Mouse (Mus musculus) lung, embryonic 15.5 days (tissue): ENCODE data around the gene Tmem135. TPM values are rescaled to one million over a fixed set of nuclear protein-coding genes. Genes with fewer than 3 reads are reported as not detected.
A peak's percentile ranks its signal among the peaks of the same experiment; 100 is the strongest.

Source experiments
- ATAC-seq: fragments of 200-750 bp; cut with Nextera tagmentation; 2 replicates; pipeline ENCODE4 v1.8.0; 2017; ENCODE audit warnings: moderate number of reproducible peaks, borderline replicate concordance; ENCODE audit not compliant: low FRiP score, low TSS enrichment; ENCODE audit errors: extremely low read depth
- H3K27ac ChIP-seq: fragments of 300-500 bp; sonication (generic); 2 replicates; pipeline ENCODE4 v1.5.1; 2015; ENCODE audit warnings: moderate library complexity, mild to moderate bottlenecking, inconsistent platforms
- H3K27me3 ChIP-seq: fragments of 300-500 bp; sonication (generic); 2 replicates; pipeline ENCODE4 v1.6.1; 2015; ENCODE audit warnings: inconsistent platforms
- H3K36me3 ChIP-seq: fragments of 300-500 bp; sonication (generic); 2 replicates; pipeline ENCODE4 v1.6.1; 2015; ENCODE audit warnings: inconsistent platforms
- H3K4me1 ChIP-seq: fragments of 300-500 bp; sonication (generic); 2 replicates; pipeline ENCODE4 v1.6.1; 2015; ENCODE audit warnings: inconsistent platforms
- H3K4me2 ChIP-seq: fragments of 300-500 bp; sonication (generic); 2 replicates; pipeline ENCODE4 v1.6.1; 2015; ENCODE audit warnings: inconsistent platforms, mild to moderate bottlenecking, moderate library complexity
- H3K4me3 ChIP-seq: fragments of 300-500 bp; sonication (generic); 2 replicates; pipeline ENCODE4 v1.5.1; 2015; ENCODE audit warnings: mild to moderate bottlenecking, inconsistent platforms
- H3K9ac ChIP-seq: fragments of 300-500 bp; sonication (generic); 2 replicates; pipeline ENCODE4 v1.6.1; 2015; ENCODE audit warnings: inconsistent platforms
- H3K9me3 ChIP-seq: fragments of 300-500 bp; sonication (generic); 2 replicates; pipeline ENCODE4 v1.6.1; 2016; ENCODE audit warnings: inconsistent platforms
- WGBS: fragments of 180-500 bp; shearing (Covaris S2); methylation state at CpG from one replicate; pipeline ENCODE4 v1.1.7; 2015; 5-methylcytosine and 5-hydroxymethylcytosine counted together
- polyA plus RNA-seq: library from polyadenylated mRNA; unstranded; fragments of >200 nt; fragmentation: Nextera tagmentation; extraction: Ambion mirVana; gene quantifications from 2 replicates; pipeline ENCODE4 v1.2.1, GENCODE M21; 2015

The Tmem135 gene
- polyA plus RNA-seq, 1 experiment from 2014 or later: 23.2 TPM

DNA sequence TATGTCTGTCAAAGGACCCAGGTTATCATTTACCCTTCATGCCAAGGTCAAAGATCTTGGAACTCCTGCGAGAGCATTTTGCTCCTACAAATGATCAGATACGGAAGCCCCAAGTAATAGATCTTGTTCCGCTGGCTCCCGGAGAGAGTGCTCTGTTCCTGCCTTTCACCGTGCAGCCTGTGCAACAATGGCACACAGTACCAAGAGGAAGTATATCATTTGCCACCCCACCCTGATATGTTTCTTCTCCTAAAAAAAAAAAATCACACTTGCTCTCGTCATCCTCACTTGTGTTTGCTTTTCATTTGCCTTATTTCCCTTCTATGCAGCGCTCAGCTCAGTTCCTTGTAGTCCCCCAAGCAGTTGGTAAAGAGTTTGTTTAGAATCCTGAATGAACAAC lies 8.1 kb upstream of the Tmem135 start:
- Histone ChIP-seq H3K9me3 (no peaks in the 10 kb centered on the region), H3K27ac (peak overlapping the region; percentile 20; the same call in 1 of the 2 replicates), H3K9ac (no peak overlapping the region), H3K36me3 (0 out of 2 replicates have a peak, but pooled peaks cover 4% of the 10 kb centered on the region), H3K4me2 (no peak overlapping the region), H3K27me3 (no peaks in the 10 kb centered on the region), H3K4me1 (peaks cover 18% of the 10 kb centered on the region), H3K4me3 (no peak overlapping the region)
- 60% methylated on average over 7 of the region's 7 CpGs for WGBS
- ATAC-seq: no peak

DNA sequence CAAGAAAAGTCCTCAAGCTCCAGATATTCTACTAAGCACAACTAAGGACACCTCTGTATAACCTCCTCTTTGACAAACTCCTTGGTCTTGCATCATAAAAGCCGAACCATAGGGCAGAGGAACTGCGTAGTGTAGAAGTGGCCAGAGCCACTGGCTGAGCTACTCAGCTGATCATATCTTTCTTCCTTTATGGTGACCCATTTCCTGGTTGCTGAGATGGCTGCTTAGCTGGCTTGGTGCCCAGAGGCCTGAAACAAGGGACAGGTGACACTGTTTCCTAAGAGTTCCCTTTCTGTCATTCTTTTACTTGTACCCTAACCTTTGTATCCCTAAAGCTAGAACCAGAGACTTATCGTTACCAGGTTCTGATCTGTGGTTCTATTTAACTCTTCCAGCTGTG lies 7.3 kb upstream of the Tmem135 start:
- peaks cover 18% of the 10 kb centered on the region for H3K4me1 ChIP-seq
- H3K4me2 ChIP-seq: no peak overlapping the region
- H3K4me3 ChIP-seq: no peak overlapping the region
- 73% methylated on average over 3 of the region's 3 CpGs for WGBS
- no peaks in the 10 kb centered on the region for H3K9me3 ChIP-seq
- H3K36me3 ChIP-seq: 0 out of 2 replicates have a peak, but pooled peaks cover 4% of the 10 kb centered on the region
- no peaks in the 10 kb centered on the region for H3K27me3 ChIP-seq
- H3K9ac ChIP-seq: no peak overlapping the region
- 0 out of 2 replicates have a peak overlapping the region, but pooled peaks have one; percentile 7 for H3K27ac ChIP-seq
- ATAC-seq: peak; percentile 31; the same call in 1 of the 2 replicates

DNA sequence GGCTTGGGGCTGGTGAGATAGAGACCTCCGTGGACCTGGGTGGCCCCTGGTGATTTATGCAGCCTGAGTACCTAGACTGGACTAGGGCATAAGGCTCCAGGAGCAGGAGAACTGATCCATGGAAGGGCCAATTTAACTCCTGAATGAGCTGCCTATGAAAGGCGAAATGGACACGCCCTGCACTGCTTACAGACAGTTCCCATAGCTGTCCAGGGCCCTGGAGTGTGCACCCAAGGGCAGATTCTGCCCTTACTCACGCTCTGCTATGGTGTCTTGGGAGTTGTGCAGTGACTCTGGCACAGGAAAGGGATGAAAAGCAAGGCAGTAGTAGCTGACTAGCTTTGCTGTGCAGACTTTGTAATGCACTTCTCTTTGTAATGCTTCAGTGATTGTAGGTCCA lies 6.3 kb upstream of the Tmem135 start:
- 75% methylated on average over 4 of the region's 4 CpGs for WGBS
- H3K4me2 ChIP-seq: no peak overlapping the region
- no peak overlapping the region for H3K4me3 ChIP-seq
- no peak overlapping the region for H3K9ac ChIP-seq
- no peak overlapping the region for H3K27ac ChIP-seq
- 0 out of 2 replicates have a peak, but pooled peaks cover 4% of the 10 kb centered on the region for H3K36me3 ChIP-seq
- no peaks in the 10 kb centered on the region for H3K9me3 ChIP-seq
- H3K27me3 ChIP-seq: no peaks in the 10 kb centered on the region
- peaks cover 18% of the 10 kb centered on the region for H3K4me1 ChIP-seq
- ATAC-seq: no peak

DNA sequence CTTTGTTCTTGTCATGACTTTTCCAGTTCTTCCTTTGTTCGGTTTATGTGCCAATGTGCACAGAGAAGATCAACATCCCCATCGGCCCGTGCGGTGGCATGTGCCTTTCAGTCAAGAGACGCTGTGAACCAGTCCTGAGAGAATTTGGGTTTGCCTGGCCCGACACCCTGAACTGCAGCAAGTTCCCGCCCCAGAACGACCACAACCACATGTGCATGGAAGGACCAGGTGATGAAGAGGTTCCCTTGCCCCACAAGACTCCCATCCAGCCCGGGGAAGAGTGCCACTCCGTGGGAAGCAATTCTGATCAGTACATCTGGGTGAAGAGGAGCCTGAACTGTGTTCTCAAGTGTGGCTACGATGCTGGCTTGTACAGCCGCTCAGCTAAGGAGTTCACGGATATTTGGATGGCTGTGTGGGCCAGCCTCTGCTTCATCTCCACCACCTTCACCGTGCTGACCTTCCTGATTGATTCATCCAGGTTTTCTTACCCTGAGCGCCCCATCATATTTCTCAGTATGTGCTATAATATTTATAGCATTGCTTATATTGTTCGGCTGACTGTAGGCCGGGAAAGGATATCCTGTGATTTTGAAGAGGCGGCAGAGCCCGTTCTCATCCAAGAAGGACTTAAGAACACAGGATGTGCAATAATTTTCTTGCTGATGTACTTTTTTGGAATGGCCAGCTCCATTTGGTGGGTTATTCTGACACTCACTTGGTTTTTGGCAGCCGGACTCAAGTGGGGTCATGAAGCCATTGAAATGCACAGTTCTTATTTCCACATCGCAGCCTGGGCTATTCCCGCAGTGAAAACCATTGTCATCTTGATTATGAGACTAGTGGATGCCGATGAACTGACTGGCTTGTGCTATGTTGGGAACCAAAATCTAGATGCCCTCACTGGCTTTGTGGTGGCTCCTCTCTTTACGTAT lies 3.3 kb upstream of the Tmem135 start:
- Histone ChIP-seq H3K4me1 (peaks cover 23% of the 10 kb centered on the region), H3K36me3 (0 out of 2 replicates have a peak, but pooled peaks cover 4% of the 10 kb centered on the region), H3K4me3 (peak overlapping the region; percentile 18), H3K27ac (peak overlapping the region; percentile 25), H3K9me3 (no peaks in the 10 kb centered on the region), H3K27me3 (peaks cover 1% of the 10 kb centered on the region; the same call in 1 of the 2 replicates), H3K9ac (no peak overlapping the region), H3K4me2 (peak overlapping the region; percentile 44)
- no peak for ATAC-seq
- 72% methylated on average over 24 of the region's 24 CpGs for WGBS

DNA sequence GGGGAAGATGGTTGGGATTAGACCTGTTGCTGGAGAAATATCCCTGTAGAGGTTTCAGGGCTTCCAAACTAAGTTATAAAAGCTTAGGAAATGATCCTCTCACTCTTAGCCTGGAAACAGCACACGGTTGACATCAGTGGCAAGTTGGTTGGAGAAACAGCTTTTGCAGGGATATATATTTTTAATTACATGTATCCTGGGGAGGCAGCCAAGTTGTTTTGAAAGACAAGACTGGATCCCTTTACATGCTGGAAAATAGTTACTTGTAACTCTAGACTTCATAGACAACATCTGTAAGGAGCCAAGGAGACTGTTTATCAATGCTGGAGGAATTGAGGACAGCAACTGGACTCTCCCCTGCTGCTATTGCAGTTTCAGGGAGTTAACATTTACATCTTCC lies 2.0 kb upstream of the Tmem135 start:
- peaks cover 23% of the 10 kb centered on the region for H3K4me1 ChIP-seq
- WGBS: 11% methylated on average over 1 of the region's 1 CpGs
- 0 out of 2 replicates have a peak, but pooled peaks cover 4% of the 10 kb centered on the region for H3K36me3 ChIP-seq
- peak overlapping the region; percentile 12; the same call in 1 of the 2 replicates for H3K27ac ChIP-seq
- H3K4me3 ChIP-seq: peak overlapping the region; percentile 33
- peak overlapping the region; percentile 44 for H3K4me2 ChIP-seq
- H3K9me3 ChIP-seq: no peaks in the 10 kb centered on the region
- no peak for ATAC-seq
- H3K27me3 ChIP-seq: peaks cover 6% of the 10 kb centered on the region; the same call in 1 of the 2 replicates
- peak overlapping the region; percentile 19; the same call in 1 of the 2 replicates for H3K9ac ChIP-seq

DNA sequence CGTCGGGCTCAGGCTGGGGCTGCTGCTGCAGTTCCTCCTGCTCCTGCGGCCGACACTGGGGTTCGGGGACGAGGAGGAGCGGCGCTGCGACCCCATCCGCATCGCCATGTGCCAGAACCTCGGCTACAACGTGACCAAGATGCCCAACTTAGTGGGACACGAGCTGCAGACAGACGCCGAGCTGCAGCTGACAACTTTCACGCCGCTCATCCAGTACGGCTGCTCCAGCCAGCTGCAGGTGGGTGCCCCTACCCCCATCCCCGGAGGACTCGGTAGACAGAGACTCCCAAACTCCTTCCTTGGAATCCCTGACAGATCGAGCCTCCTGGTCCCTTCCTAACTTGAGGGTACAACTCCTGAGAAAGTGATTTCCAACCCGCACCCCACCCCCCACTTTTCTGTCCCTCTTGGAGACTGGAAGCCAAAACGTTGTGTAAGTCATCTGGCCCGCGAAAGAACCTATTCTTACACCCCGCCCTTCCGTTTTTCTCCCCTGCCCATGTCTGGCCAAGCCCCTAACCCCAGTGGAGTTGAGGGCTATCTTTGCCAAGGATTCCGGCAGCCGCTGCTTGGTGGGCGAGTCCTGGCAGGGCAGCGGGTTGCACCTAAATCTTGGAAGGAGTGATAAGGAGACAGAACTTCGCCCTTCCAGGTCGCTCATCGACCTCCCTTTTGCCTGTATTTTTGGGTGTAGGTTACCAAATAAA lies 865 bp upstream of the Tmem135 start:
- Histone ChIP-seq H3K4me2 (peak overlapping the region; percentile 95), H3K9me3 (no peaks in the 10 kb centered on the region), H3K4me1 (peaks cover 23% of the 10 kb centered on the region), H3K27me3 (peaks cover 6% of the 10 kb centered on the region; the same call in 1 of the 2 replicates), H3K27ac (peak overlapping the region; percentile 59), H3K9ac (peak overlapping the region; percentile 81), H3K36me3 (0 out of 2 replicates have a peak, but pooled peaks cover 4% of the 10 kb centered on the region), H3K4me3 (peak overlapping the region; percentile 67)
- no peak for ATAC-seq
- under 1% methylated on average over 32 of the region's 35 CpGs for WGBS

DNA sequence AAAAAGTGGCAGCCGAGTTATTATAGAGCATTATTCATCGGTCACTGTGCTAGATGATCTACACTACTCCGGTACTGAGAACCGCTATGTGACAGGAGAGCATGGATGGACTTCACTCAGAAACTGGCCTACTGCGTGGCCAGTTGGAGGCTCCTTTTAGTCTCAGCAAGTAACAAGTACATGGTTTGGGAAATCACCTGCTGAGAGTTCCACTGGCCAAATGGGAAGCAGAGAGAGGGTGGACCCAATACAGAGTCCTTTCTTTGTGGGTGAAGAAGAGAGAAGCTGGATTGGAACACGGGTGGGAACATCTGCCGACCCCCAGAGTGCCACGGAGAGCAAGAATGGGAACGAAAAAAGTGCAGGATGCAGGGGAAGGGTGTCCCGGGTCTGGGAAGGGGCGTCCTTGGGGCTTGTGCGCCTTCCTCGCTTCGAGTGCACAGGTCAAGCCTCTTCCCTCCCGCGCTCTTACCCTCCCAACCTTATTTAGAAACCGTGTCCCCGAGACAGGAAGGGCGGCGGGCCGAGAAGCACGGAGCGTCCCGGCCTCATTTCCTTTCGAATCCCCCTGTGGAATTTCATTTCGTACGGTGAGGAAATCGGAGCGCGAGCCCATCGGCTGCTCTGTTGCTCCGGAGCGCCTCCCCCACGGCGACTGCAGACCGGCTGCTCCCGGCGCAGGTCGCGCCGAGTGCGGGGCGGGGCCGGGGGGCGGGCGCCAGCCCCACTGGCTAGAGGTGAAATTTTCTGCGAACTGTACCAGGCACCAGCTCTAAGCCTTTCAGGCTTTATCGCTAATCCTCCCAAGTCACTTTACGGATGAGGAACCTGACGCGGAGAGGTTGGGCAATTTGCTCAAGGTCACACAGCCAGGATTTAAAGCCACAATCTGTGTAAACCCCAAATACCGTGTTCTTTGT lies 709 bp downstream of the Tmem135 start:
- Histone ChIP-seq H3K9ac (peak overlapping the region; percentile 47), H3K4me1 (peaks cover 13% of the 10 kb centered on the region), H3K9me3 (no peaks in the 10 kb centered on the region), H3K4me2 (peak overlapping the region; percentile 95), H3K36me3 (0 out of 2 replicates have a peak, but pooled peaks cover 4% of the 10 kb centered on the region), H3K4me3 (peak overlapping the region; percentile 67), H3K27ac (peak overlapping the region; percentile 80), H3K27me3 (peaks cover 6% of the 10 kb centered on the region; the same call in 1 of the 2 replicates)
- ATAC-seq: peak; percentile 85
- 2% methylated on average over 52 of the region's 52 CpGs for WGBS

DNA sequence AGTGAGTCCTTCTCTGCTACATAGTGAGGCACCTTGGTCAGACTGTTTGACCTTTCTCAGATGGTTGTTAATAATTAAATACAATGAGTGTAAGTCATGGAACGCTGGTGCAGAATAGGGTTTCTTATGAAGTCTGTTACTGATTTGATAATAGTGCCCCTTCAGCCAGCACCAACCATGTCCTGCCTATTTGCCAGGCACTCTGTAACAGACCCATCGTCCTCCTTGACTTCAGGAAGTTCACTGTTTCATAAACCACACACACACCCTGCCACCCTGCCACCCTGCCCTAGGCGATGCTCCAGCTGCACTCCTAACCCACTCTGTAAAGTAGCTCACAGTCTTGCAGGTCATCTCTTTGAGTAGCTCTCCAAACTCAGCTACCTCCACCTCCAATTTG lies 2.1 kb downstream of the Tmem135 start:
- H3K4me2 ChIP-seq: no peak overlapping the region
- 52% methylated on average over 3 of the region's 3 CpGs for WGBS
- no peaks in the 10 kb centered on the region for H3K9me3 ChIP-seq
- ATAC-seq: no peak
- H3K27ac ChIP-seq: no peak overlapping the region
- H3K27me3 ChIP-seq: peaks cover 6% of the 10 kb centered on the region; the same call in 1 of the 2 replicates
- no peak overlapping the region for H3K4me3 ChIP-seq
- no peak overlapping the region for H3K9ac ChIP-seq
- no peaks in the 10 kb centered on the region for H3K36me3 ChIP-seq
- peaks cover 5% of the 10 kb centered on the region; the same call in 1 of the 2 replicates for H3K4me1 ChIP-seq

DNA sequence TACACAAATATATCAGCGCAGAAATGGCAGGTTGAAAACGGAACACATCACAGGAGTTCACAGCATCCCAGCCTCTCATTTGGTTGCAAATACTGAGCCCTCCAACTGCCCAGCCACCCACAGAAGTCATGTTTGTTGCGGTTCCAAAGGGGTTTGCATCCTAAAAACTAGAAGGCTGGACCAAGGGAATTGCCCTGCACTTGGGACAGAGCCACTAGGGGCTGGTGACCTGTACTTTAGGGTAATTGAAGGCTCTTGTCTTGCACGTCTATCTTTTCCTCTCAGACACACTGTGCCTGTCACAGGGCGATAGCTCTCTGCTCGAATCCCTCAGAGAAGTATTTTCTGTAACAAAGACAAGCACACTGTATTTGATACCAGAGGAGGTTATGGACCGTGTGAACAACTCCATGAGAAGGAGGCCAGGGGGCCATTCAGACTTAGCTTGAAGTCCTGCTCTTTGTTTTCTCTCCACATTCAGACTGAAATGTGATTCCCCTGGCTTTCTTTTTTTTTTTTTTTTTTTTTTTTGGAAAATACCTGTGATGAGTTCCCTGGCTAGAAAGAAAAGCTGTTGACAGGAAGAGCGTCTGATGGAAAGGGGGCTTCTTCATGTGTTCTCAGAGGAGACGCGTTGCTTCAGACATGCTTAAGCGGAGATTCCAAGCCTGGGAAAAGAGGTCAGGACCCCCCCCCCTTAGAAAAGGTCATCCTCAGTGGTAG lies 2.7 kb downstream of the Tmem135 start:
- Histone ChIP-seq H3K27ac (no peak overlapping the region), H3K36me3 (no peaks in the 10 kb centered on the region), H3K4me1 (peaks cover 5% of the 10 kb centered on the region; the same call in 1 of the 2 replicates), H3K9ac (no peak overlapping the region), H3K27me3 (peaks cover 6% of the 10 kb centered on the region; the same call in 1 of the 2 replicates), H3K4me2 (no peak overlapping the region), H3K9me3 (no peaks in the 10 kb centered on the region), H3K4me3 (no peak overlapping the region)
- 64% methylated on average over 11 of the region's 11 CpGs for WGBS
- no peak for ATAC-seq

DNA sequence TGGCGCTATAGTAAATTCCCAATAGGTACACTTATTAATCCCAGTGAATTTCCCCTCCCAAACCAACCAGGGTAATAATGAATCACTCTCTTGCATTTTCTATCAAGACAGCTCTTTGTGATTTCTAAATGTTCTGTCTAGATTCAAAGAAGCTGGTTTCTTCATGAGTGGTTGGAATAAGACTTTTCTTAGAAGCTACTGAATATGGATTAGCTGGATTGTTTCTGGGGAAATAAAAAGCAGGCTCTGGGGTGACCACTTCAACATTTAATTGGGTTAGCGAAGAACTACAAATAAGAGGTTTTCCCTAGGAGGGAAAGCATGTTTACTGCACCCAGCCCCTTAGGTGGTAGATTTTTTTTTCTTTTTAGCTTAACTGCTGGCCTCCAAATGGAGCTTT lies 3.3 kb downstream of the Tmem135 start:
- Histone ChIP-seq H3K4me1 (peaks cover 5% of the 10 kb centered on the region; the same call in 1 of the 2 replicates), H3K4me2 (no peak overlapping the region), H3K9ac (no peak overlapping the region), H3K4me3 (no peak overlapping the region), H3K36me3 (no peaks in the 10 kb centered on the region), H3K27me3 (peaks cover 6% of the 10 kb centered on the region; the same call in 1 of the 2 replicates), H3K27ac (no peak overlapping the region), H3K9me3 (no peaks in the 10 kb centered on the region)
- WGBS: 85% methylated on average over 2 of the region's 2 CpGs
- no peak for ATAC-seq
